Mouse (Mus musculus) stomach, postnatal 0 days (tissue): Measurements from ENCODE around the gene Pcyt1a.

Experiments
- CTCF ChIP-seq: IDR thresholded peaks from 2 replicates; pipeline ENCODE4 v1.5.1; 2016; ENCODE audit warnings: antibody characterized with exemption, low read depth, mild to moderate bottlenecking, moderate library complexity
- EP300 ChIP-seq: optimal IDR thresholded peaks from 2 replicates; pipeline ENCODE3; 2016; ENCODE audit warnings: antibody characterized with exemption

DNA sequence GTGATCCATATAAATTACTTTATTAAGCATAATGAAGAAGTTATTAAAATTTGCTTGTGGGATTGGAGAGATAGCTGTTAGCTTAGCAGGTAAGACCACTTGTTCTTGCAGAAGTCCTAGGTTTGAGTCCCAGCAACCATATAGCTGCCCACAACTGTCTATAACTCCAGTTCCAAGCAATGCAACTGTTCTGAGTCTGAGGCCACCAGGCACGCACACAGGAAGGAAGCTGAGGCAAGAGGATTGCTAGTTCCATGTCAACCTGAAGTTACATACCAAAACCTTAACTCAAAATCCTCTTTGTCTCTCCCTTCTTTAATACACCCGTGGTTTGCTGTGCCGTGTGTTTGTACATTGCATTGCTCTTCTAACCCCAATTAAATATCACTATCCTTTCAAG is 39.8 kb upstream of the Pcyt1a start:
- no peak for TF ChIP-seq EP300
- TF ChIP-seq CTCF = no peak
